Mouse (Mus musculus) adrenal gland, postnatal 25 days (tissue): ENCODE measurements around the gene Diaph2. TPM values are rescaled to one million over a fixed set of nuclear protein-coding genes. Genes with fewer than 3 reads are reported as not detected.
A peak's percentile ranks its signal among the peaks of the same experiment; 100 is the strongest.
"Not testable (repeated sequence)": the region's sequence is repeated elsewhere in the genome, so short reads cannot be mapped to it uniquely, and the experiment has no call there.

ENCODE experiments used
- DNase-seq: peaks from one replicate; pipeline ENCODE4 v3.0.0; 2021; ENCODE audit warnings: mixed read lengths
- long read RNA-seq: library from polyadenylated mRNA; stranded (forward); transcript quantifications from one replicate; pipeline ENCODE4 v2.0.0, GENCODE M21; 2021
- total RNA-seq: library from RNA; stranded (reverse); gene quantifications from 2 replicates; pipeline ENCODE4 v1.2.3, GENCODE M21; 2021

The Diaph2 gene
- 26.4 and 27.1 TPM in 2 replicates for total RNA-seq
- long read RNA-seq, full-length matches to known transcripts = 1 of 5 reads
- long read RNA-seq, partial matches to known transcripts = 1 of 5 reads
- long read RNA-seq, other reads (novel, unspliced or antisense) = 3 of 5 reads

- DNase-seq = peak; percentile 81
Observed at GRCm38 (mm10) chrX:129749571-129750061, at the start of gene Diaph2. Diaph2 (plus strand) TSS chrX:129749742.

- no peak for DNase-seq
Observed at GRCm38 (mm10) chrX:129701634-129702312, 47.8 kb upstream of the Diaph2 start.

GRCm38 (mm10) chrX:129709656-129710055 is 39.9 kb upstream of the Diaph2 start:
- DNase-seq = no peak

- DNase-seq = no peak
Observed at GRCm38 (mm10) chrX:129728717-129729220, 20.8 kb upstream of the Diaph2 start.

- no peak for DNase-seq
Observed at GRCm38 (mm10) chrX:129736562-129736961, 13.0 kb upstream of the Diaph2 start.

- DNase-seq = no peak
Observed at GRCm38 (mm10) chrX:129739226-129739625, 10.3 kb upstream of the Diaph2 start.

- DNase-seq = no peak
Observed at GRCm38 (mm10) chrX:129742981-129743380, 6.6 kb upstream of the Diaph2 start.

GRCm38 (mm10) chrX:129745976-129746375 is 3.6 kb upstream of the Diaph2 start:
- DNase-seq = no peak

- DNase-seq = no peak
Observed at GRCm38 (mm10) chrX:129749102-129749501, 440 bp upstream of the Diaph2 start.

GRCm38 (mm10) chrX:129750094-129750569 is 590 bp downstream of the Diaph2 start:
- DNase-seq = no peak

GRCm38 (mm10) chrX:129750606-129751005 is 1.1 kb downstream of the Diaph2 start:
- DNase-seq = no peak

GRCm38 (mm10) chrX:129756606-129757005 is 7.1 kb downstream of the Diaph2 start:
- no peak for DNase-seq

GRCm38 (mm10) chrX:129762649-129763048 is 13.1 kb downstream of the Diaph2 start:
- DNase-seq = no peak

- no peak for DNase-seq
Observed at GRCm38 (mm10) chrX:129765378-129765777, 15.8 kb downstream of the Diaph2 start.

GRCm38 (mm10) chrX:129766811-129767210 is 17.3 kb downstream of the Diaph2 start:
- no peak for DNase-seq

- no peak for DNase-seq
Observed at GRCm38 (mm10) chrX:129770625-129771024, 21.1 kb downstream of the Diaph2 start.

GRCm38 (mm10) chrX:129773556-129774255 is 24.2 kb downstream of the Diaph2 start:
- DNase-seq = no peak

- DNase-seq = no peak
Observed at GRCm38 (mm10) chrX:129774478-129774877, 24.9 kb downstream of the Diaph2 start.

GRCm38 (mm10) chrX:129776761-129777160 is 27.2 kb downstream of the Diaph2 start:
- DNase-seq = no peak

- DNase-seq = no peak
Observed at GRCm38 (mm10) chrX:129777404-129777962, 27.9 kb downstream of the Diaph2 start.

- DNase-seq = no peak
Observed at GRCm38 (mm10) chrX:129781844-129782243, 32.3 kb downstream of the Diaph2 start.

GRCm38 (mm10) chrX:129784062-129784461 is 34.5 kb downstream of the Diaph2 start:
- DNase-seq = no peak

- DNase-seq = not testable (repeated sequence)
Observed at GRCm38 (mm10) chrX:129799920-129800319, 50.4 kb downstream of the Diaph2 start.
